Mouse (Mus musculus): ENCODE results near the gene Katnal1. TPM values are rescaled to one million over a fixed set of nuclear protein-coding genes. Genes with fewer than 3 reads are reported as not detected.

Gene Katnal1
- 10 to 100 TPM; 55.4 to 73.6 (median 64.1) TPM for total RNA-seq (2022)

DNA sequence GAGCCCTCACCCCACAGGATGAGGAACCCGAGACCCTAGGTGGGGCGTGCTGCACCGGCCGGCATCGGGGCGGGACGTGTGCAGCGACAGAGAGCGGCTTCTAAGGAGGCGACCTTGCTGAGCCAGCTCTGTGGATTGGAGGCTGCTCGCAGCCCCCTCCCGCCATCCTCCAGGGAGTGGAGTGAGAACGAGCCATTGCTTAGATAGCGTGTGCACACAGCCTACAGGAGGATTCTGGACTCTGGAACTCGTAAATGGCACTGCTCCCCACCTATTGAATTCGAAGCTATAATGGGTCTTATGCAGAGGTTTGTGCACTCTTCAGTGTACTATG is at the start of gene Katnal1:
Gene Katnal1 (minus strand): TSS at position 205 of the 334 bp plus-strand sequence.
- no peak for DNase-seq (ENCODE audit: low spot score in 2 of 2)

DNA sequence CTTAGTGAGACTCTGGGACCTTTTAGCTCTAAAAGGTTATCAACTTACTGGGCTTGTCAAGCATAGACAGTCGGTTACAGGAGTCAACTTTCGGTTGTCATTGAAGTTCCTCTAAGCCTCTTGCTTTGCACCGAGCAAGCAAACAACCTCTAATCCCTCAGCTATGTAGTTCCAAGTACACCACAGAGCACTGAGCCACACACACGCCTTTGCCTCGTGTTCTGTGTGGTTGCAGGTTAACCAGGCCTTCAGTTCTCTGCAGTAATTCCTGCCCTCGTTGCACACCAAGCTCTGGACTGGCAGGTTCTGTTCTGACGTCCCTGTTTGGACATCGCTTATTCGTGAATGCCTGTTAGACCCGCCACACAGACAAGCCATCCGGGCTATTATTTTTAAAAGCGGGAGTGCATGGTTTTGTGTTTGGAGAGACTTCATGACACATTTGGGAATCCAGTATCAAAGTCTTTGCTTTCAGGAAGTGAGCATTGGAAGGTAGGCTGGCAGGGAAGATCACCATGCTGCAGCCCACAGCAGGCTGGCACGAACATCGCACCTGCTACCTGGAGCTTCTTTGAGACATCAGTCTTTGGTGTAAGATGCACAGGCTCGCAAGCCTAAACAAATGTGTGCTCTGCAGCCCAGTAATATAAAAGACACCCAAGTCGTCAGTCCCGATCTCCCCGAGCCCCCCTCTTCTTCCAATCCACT is 49.5 kb upstream of the Katnal1 start:
- DNase-seq (ENCODE audit: low spot score in 2 of 2): no peak

DNA sequence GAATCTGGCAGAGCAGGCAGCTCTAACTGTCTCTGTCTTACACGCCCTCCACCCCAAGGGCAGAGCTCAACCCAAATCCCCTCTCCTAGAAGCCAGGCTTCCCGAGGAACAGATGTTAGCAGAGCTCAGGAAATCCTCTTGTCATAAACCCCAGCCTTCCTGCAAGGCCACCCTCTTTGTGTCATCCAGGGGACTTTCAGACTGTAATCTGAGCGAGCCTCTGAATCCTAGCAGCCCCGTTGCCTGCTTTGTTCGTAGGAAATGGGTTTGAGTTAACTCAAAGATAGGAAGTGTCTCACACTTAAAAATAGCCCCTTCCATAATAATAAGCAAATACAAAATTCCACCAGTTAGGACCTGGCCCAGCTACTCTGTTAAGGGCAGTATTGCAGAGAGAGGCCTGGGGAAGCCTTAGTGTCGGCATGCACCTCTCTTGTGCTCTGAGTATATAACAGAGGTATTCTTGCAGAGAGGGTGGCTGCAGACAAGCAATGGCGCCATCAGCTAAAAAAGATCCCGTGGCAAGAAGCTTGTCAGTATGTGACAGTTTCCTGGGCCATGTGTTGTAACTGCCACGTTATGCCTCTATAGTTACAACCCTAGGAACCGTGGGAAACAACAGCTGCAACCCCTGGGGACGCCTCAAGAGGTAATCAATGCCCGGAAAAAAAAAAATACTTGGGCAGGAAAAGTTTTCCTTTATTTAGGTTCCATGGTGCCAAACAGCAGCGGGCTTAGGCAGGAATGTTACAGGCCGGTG is 48.8 kb upstream of the Katnal1 start:
- DNase-seq (ENCODE audit: low spot score in 2 of 2): no peak

DNA sequence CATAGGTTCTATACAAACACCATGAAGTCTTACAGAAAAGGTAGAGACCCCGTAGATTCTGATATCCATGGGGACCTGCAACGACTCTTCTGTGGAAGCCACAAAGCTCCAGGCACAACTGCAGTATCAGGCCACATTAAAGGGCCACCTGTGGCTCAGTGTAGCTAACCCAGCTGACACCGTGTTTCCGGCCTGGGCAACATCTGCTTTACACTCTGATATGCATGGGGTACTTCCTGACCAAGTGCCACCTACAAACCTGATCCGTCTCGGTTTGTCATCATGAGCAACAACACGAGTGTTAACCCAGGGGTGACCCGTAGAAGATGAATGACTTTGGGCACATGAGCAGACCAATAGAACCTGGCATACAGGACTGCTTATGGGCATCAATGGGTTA is 47.8 kb upstream of the Katnal1 start:
- DNase-seq (ENCODE audit: low spot score in 2 of 2): no peak

DNA sequence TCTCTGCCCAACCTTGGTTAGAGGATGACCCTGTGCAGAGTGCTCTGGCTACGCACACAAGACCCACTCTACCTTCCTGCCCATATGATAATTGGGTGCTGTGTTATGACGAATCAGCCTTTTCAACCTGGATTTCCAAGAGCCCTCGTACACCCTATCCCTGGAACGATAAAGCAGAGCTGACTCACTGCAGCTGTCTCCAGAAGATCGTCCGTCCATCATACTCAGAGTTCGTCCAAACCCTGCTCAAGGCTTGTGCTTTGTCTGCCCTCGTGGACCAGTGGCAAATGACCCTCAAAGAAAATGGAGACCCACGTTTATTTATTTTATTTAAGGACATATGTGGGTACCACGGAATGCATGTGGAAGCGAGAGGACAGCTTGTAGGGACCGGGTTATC is 45.9 kb upstream of the Katnal1 start:
- DNase-seq (ENCODE audit: low spot score in 2 of 2): no peak

DNA sequence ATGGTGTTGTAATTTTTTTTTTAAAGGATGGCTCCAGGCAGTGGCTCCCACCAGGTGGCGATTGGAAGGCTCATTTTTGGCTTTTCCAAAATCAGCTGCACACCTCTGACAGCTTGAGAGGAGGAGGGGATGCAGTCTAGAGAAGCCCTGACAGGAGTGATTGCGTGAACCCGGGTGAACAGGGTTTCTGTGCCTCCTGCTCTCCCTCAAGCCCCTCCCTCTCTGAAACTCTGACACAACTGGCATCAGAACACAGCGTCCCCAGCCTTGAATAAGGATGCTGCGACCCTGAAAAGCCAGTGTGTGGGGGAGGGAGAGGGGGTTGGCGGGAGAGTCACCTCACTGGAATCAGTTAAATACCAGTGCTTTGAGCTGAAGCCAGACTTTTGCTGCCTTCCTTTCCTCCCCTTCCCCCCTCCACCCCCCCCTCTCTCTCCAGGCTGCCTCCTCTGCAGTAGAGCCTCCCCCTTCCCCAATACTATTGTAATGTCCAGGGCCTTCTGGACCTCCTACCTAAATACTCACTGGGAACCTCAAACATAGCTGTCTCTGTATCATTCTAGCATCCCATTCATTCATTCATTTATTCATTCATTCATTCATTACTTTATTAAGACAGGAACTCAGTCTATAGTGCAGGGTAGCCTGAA is 44.0 kb upstream of the Katnal1 start:
- DNase-seq (ENCODE audit: low spot score in 2 of 2): no peak

DNA sequence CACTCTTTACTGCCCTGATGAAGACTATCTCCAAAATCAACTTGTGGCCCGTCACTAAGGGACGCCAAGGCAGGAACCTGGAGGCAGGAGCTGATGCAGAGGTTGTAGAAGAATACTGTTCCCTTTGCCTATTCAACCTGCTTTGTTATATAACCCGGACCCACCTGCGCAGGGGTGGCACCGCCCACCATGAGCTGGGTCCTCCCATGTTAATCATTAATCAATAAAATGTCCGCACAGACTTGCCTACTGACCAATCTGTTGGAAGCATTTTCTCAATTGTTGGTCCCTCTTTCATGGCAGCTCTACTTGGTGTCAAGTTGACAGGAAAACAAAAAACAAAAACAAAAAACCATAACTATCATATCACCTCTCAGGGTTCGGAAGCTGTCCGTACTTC is 43.0 kb upstream of the Katnal1 start:
- no peak for DNase-seq (ENCODE audit: low spot score in 2 of 2)

DNA sequence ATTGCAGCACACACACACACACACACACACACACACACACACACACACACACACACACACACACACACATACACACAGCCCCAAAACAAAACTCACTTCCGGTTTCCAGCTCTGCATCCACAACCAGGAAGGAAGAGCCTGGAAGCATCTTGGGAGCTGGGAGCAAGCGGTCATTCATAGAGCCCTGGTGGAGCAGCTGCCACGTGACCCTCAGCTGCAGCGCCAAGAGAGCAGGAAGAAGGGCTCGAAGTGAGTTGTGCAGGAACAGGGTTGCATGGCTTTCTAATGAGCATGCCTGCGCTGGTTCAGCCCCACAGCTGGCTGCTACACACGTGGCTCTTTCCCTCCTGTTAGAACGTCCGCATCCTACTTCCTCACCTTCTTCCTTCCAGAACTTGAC is 40.5 kb upstream of the Katnal1 start:
- DNase-seq (ENCODE audit: low spot score in 2 of 2): no peak

DNA sequence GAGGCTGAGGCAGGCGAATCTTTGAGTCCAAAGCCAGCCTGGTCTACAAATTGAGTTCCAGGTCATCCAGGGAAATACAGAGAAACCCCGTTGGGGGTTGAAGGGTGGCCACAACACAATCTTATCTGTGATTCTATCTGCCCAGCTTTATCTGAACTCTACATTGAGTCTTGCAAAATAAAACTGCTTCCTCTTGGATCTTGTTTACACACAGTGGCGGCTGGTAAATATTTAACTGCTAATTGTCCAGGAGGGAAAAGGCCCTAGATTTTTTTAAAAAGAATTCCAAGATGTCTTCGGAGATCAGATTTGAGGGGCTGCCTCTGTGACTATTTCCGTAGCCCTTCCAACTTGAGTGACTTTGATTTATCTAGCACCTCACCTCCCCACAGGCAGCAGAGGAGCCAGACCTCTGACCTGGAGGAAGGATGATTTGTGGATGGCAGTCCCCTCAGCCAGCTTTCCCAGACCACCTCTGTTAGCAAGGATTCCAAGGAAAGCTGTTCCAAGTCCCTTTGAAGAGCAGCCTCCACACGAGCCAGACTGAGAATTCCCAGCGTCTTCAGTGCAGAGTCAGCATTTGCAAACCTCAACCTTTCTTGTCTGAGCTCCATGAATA is 39.9 kb upstream of the Katnal1 start:
- no peak for DNase-seq (ENCODE audit: low spot score in 2 of 2)

DNA sequence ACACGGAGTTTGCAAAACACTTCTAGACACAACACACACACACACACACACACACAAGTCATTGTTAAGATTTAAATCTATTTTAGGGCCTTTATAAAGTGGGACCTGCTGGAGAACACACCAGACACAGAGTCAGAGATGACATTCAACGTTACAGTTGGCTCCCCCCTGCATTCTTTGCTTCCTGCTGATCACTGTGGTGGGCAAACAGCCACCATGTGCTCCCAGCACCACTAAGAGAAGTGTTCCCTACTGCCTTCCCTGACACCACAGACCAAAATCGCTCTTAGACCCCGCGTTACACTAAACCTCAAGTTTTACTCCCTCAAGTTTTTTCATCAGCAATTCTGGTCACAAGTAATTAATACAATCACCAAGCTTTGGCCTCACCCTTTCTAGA is 39.1 kb upstream of the Katnal1 start:
- no peak for DNase-seq (ENCODE audit: low spot score in 2 of 2)

DNA sequence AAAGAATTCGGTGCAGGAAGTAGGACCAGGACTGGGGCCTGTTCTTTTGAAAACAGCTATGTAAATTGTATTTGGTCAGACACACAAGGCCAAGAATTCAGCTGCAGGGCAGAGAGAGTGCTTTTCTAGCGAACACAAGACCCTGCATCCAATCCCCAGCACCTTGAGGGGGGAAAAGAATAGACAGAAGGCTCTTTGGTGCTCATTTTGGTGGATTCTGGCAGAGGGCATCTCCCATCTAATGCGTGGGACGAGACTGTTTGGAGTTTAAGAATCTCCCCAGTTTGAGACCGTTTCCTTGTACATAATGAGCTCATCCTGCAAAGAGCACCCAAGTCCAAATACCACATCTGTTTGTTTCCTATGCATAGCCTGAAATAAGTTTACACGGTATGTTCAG is 37.3 kb upstream of the Katnal1 start:
- DNase-seq (ENCODE audit: low spot score in 2 of 2): no peak

DNA sequence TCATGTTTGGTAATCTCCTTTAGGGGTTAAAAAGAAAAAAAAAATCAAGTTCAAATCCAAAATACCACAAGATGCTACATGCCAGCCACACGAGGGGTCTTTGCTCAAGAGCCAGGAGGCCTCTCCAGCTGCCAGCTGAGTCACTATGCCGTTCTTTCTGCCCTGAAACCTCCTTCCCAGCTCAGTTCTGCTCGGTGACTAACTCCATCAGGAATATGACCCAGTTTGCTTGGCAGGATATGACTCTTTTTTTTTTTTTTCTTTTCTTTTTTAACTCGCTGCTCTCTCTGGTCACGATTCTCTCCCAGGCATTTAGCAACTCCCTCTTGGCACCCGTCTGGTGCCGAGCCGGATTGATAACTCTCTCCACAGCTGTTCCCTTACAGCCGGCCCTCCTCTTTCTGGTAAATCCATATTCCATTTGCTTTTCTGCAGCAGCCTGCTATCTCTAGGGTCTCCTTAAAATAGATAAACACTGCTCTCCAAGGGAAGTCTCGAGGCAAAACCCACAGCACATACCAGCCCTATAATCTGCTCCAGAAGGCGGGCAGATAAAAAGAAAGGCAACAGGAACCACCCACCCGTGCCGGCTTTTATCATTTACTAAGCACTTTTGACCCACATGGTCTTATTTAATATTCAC is 36.7 kb upstream of the Katnal1 start:
- DNase-seq (ENCODE audit: low spot score in 2 of 2): peak; percentile 74 to 85

DNA sequence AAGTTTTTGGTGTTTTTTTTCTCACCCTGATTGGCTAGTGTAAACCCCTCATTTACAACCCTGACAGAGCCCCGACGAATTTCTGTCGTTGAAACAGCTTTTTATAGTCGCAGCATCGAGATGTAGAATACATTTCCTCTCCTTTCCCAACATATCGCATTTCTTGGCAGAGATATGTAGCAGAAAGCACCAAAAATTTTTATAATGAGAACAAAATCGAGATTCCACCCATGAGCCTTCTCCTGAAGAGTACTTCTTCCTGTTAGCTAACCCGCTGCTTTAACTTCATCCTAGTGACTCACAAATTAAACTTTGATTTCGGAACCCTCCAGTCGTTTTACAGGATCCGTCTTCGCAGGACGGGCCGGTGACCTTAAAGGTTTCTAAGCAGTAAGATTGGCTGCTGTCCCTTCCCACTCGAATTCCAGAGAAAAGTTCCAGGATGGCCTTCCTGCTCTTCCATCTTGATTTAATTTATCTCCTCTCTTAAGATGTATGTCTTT is 36.0 kb upstream of the Katnal1 start:
- DNase-seq (ENCODE audit: low spot score in 2 of 2): no peak

DNA sequence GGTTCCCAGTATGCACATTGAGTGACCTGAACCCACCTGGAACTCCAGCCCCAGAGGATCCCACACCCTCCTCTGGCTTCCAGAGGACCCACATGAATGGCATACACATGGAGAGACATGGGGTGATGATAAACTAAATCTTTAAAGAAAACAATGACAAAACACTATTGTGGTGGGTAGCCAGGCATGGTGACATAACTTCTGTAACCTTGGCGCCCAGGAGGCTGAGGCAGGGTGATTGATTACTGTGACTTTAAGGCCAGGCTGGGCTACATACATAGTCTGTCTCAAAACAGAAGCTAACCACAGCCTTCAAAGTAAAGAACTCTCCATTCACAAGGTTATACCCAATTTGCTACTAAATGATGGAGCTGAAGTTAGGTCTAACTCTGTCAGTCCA is 35.1 kb upstream of the Katnal1 start:
- no peak for DNase-seq (ENCODE audit: low spot score in 2 of 2)

DNA sequence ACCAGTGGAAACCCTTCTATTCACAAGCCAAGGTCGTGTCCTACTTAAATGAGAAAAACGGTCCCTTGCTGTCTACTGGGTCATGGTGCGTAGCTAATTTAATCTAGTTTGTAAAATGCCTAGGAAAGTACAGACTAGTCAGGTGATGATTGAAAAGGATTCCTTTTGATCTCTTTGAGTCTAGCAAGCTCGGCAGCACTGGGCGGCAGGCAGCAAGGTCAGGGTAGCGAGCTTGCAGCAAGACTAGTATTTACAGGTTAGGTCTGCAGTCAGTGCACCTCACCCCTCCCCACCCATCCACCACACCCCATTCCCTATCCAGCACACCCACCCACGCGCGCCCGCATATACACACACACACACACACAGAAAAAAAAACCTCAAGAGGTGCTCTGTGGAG is 31.1 kb upstream of the Katnal1 start:
- no peak for DNase-seq (ENCODE audit: low spot score in 2 of 2)

DNA sequence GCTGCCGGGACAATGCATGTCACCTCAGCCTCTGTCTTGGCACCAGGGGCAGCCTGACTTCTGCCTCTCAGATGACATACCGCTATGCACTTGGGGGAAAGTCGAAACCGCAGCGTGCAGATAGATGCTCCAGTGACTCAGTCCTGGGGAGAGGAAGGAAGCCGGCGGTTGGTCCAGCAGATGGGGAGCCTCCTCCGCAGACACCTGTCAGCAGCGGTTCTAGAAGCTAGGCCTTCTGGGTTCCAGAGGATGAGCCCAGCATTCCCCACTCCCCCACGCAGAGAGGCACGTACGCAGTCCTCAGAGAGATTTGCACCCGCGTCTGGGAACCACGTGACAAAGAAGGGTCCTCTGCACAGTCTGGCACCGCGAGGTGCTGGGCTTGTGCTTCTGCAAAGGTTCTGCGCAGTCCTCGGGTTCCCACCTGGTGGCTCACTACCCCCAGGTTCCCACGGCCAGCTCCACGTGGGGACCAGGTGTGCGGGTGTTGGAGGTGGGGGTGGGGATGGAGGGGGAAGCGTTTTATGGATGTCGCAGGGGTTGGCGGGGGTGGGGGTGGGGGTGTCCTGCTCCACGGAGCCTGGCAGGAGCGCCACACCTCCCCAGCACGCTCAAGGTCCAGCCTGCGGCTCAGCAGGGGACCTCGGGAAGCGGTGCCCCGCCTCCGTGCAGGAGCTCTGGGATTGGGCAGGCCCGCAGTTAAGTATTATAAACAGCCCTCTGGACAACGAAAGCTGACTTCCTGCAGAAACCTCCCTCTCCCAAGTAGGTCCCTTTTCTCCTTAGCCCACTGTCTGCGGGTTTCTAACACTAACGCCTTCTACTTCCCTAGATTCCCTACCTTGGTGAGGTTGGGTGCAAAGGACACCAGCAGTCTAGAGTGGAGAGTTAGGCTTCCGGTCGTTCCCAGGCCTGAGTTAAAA is 30.2 kb upstream of the Katnal1 start:
- peak; percentile 85 to 86 for DNase-seq (ENCODE audit: low spot score in 2 of 2)

DNA sequence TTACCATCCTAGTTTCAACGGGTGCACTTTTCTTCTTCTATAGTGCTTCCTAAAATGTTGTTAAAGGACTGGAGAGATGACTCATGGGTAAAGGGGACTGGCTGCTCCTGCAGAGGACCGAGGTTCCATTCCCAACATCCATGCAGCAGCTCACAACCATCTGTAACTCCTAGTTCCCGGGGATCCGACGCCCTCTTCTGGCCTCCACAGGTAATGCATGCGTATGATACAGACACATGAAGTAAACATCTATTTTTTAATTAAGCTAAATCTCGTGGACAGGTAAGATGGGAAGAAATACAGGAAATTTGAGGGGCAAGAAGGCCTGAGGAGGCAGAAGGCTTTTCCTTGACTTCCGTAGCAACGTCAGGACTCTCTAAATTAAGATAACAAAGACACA is 29.2 kb upstream of the Katnal1 start:
- DNase-seq (ENCODE audit: low spot score in 2 of 2): peak in 1 of 2 experiments; percentile 28

DNA sequence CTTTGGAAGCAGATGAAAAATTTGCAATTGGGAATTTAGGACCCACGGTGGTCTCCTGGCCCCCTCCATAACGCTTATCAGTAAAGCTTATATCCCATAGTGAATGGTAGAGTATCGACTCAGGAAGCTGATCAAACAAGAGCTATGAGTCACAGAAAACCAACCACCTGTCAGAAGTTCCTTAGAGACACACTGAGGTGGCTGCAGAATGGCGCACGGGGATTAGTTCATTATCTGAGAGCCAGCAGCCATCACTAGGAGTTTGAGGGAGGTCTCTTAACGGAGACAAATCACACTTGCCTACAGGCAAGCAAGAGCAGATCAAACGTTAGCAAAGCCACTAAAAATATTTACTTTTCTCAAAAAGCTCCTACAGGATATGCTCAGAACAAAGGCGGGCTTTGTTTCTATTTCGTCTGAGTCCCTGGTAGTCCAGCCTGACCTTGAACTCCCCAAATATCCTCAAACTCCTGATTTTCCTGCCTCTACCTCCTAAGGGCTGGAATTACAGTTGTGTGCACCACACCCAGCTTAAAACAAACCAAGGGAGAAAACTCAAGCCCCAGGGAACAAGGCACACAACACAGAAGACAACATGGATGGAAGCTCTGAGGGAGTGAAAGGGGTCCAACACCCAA is 27.9 kb upstream of the Katnal1 start:
- DNase-seq (ENCODE audit: low spot score in 2 of 2): no peak

DNA sequence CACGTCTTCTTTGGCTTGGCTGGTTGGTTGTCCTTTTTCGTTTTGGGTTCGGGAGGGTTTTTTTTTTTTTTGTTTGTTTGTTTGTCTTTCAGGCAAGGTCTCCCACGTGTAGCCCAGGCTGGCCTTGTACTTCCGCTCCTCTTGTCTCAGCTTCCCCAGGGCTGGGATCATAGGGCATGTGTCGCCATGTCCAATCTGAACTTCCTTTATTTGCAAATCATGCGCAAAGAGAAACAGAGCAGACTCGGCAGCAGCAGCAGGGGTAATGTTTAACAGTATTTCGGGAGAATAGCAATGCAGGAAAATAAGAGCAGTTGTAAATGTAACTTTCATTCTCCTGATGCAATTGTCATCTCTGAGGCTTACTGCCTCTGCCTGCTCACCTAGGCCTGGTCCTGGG is 27.0 kb upstream of the Katnal1 start:
- DNase-seq (ENCODE audit: low spot score in 2 of 2): no peak

DNA sequence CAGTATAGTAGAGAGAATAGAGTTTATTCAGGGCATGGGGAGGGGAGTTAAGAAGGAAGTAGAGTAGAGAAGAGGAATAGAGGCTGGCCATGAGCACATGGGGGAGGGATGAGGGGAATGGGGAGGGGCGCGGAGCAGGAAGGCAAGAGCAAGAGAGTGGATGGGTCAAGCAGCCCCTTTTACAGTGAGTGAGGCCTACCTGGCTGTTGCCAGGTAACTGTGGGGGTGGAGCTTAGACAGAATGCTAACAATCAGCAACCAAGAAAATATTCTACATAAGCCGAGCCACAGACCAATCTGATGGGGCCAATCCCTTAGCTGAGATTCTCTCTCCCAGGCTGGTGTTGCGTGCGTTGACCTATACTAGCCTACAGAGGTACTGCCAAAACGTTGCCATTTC is 26.5 kb upstream of the Katnal1 start:
- DNase-seq (ENCODE audit: low spot score in 2 of 2): no peak
